Mouse (Mus musculus) left cerebral cortex, postnatal 14 days (tissue): ENCODE measurements around the gene Zc4h2. TPM values are rescaled to one million over a fixed set of nuclear protein-coding genes. Genes with fewer than 3 reads are reported as not detected.
A peak's percentile ranks its signal among the peaks of the same experiment; 100 is the strongest.

Source experiments
- DNase-seq, 2 experiments: peaks; one replicate each; pipeline ENCODE4 v3.0.0; 2021 to 2022; ENCODE audit warnings: low spot score in 2 of 2, mixed read lengths in 1 of 2
- intact Hi-C: fragments of 180-260 bp; cut with DNase I; formaldehyde crosslinking; loops from one replicate; pipeline ENCODE4 v1.15.1; 2025
- long read RNA-seq, 2 experiments: library from polyadenylated mRNA; stranded (forward); transcript quantifications; one replicate each; pipeline ENCODE4 v2.0.0; 2021
- total RNA-seq, 2 experiments: library from RNA; stranded (reverse); gene quantifications; 2 replicates each; pipeline ENCODE4 v1.2.3; 2021

Zc4h2 gene
- total RNA-seq, result 10 to 100 TPM; 22.1 to 25.4 TPM
- long read RNA-seq, experiment 1, transcript Zc4h2-201 (5 exons, 2,219 nt), result major isoform, 7 of 8 reads
- long read RNA-seq, experiment 1, partial matches to known transcripts, result 0 of 8 reads
- long read RNA-seq, experiment 1, other reads (novel, unspliced or antisense), result 1 of 8 reads
- long read RNA-seq, experiment 2, transcript Zc4h2-201 (5 exons, 2,219 nt), result major isoform, 14 of 14 reads
- long read RNA-seq, experiment 2, partial matches to known transcripts, result 0 of 14 reads
- long read RNA-seq, experiment 2, other reads (novel, unspliced or antisense), result 0 of 14 reads

GRCm38 (mm10) chrX:95657804-95658599 is at the start of gene Zc4h2:
Gene Zc4h2 (minus strand): TSS chrX:95658509.
- intact Hi-C loops, result loop anchor here (10.0 kb wide), 1 partner anchor 213 kb away; the partner anchor contains the start of gene Amer1
- peak; percentile 77 to 86 for DNase-seq

GRCm38 (mm10) chrX:95687119-95687518 is 28.8 kb upstream of the Zc4h2 start:
- peak in 1 of 2 experiments; percentile 6 for DNase-seq

GRCm38 (mm10) chrX:95682206-95682605 is 23.9 kb upstream of the Zc4h2 start:
- no peak for DNase-seq
- intact Hi-C loops, result loop anchor here (10.0 kb wide), 1 partner anchor 273 kb away; the partner anchor contains the start of gene Las1l

More at GRCm38 (mm10) chrX:95687119-95687518, 28.8 kb upstream of the Zc4h2 start:
- intact Hi-C loops, result loop anchor here (10.0 kb wide), 1 partner anchor 268 kb away; the partner anchor contains the start of gene Las1l

GRCm38 (mm10) chrX:95658600-95659084 is 333 bp upstream of the Zc4h2 start:
- intact Hi-C loops, result loop anchor here (10.0 kb wide), 1 partner anchor 214 kb away; the partner anchor contains the start of gene Amer1

GRCm38 (mm10) chrX:95600609-95601008 is 57.7 kb downstream of the Zc4h2 start:
- intact Hi-C loops, result no loop called here
- DNase-seq, result no peak

More at GRCm38 (mm10) chrX:95658600-95659084, 333 bp upstream of the Zc4h2 start:
- DNase-seq, result peak; percentile 2 to 3

Other genes starting within 250 kb of the Zc4h2 start
- gene Amer1, start 213.6 kb downstream of the Zc4h2 start, total RNA-seq, result 1 to 10 TPM; 7.8 to 8.7 TPM
- not detected for gene Asb12, start 100.5 kb downstream of the Zc4h2 start, total RNA-seq
- gene Pfn5, start 100.4 kb downstream of the Zc4h2 start, total RNA-seq, result not detected
- gene Zc3h12b, start 53.2 kb upstream of the Zc4h2 start, total RNA-seq, result 10 to 100 TPM; 23.0 to 28.2 TPM